Mouse (Mus musculus) heart, postnatal 25 days (tissue): ENCODE measurements at regions not wholly inside any gene's neighbourhood (a gene's known extent, or its start where the extent isn't known, plus 50 kb on each side); places are given as distances from the start of the nearest gene placed in this dataset.
"Not testable (repeated sequence)": the region's sequence is repeated elsewhere in the genome, so short reads cannot be mapped to it uniquely, and the experiment has no call there.

Experiments
- DNase-seq: peaks from one replicate; pipeline ENCODE4 v3.0.0; 2022; ENCODE audit warnings: low spot score
- intact Hi-C: fragments of 180-260 bp; cut with DNase I; formaldehyde crosslinking; loops from one replicate; pipeline ENCODE4 v1.15.1; 2025

DNA sequence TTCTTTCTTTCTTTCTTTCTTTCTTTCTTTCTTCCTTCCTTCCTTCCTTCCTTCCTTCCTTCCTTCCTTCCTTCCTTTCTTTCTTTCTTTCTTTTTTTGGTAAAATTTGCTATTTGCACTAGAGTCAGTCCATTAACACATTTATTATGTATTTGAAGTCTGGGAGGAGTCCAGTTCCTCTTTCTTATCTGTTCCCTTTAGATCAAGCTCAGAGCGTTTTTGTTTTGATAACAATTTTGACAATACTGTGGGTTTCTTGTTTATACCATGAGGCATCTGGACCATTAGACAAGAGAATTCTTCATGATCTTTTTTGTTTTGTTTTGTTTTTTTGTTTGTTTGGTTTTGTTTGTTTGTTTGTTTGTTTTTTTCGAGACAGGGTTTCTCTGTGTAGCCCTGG lies 52.3 kb upstream of the Cttnbp2 start:
- intact Hi-C loops, DNase-seq: not testable (repeated sequence)

DNA sequence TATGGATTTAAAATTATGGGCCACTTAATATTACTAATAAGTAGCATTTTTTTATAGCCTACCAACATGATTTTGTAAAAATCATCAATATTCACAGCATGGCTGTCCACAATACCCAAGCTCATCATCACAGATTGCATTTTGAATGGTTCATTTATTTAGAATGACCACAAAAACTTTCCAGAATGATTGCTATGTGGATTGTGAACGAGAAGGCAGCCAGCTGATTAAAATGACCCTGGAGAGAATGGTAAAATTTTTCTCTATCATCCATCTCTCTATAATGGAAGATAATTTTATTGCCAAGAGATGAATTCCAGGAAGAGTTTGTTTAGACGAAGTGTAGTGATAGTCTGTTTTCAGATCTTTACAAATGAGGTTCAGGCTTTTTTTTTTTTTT lies 54.6 kb upstream of the Cttnbp2 start:
- intact Hi-C loops, result no loop called here
- no peak for DNase-seq

DNA sequence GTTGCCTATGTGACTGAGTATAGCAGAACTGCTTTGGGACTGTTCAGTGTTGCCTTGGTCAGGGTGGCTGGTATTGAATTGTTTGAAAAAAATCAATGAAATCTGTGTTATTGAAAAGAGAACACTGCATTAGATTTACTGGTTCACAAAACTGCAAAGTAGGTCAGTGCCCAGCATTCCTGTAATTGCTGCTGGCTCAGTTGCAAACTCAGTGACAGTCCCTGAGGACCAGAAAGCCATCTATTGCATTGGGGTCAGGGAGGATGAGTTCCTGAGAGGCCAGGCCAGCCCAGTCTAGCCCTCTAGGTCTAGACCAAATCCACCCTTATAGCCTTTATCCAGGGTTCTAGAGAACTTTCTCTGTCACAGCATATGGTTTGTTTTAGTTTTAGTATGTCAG lies 63.9 kb upstream of the Cttnbp2 start:
- intact Hi-C loops, result no loop called here
- no peak for DNase-seq

DNA sequence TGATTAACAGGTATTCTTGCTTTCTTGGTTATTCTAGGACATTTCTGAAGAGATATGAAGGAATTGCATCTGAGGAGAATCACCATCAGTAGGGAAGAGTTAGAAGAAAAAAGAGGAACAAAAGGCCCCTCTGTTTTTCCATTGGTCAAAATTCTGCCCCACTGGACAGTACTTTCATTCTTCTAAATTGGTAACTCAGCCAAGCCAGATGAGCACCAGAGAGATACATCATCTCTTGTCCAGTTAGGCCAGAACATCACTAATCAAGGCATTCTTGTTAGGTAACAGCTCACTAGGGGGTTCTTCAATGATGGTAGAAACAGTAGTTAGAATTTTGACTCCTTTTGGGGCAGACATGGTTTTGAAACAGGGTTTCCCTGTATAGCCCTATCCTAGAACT lies 74.8 kb upstream of the Cttnbp2 start:
- no peak for DNase-seq
- intact Hi-C loops, result no loop called here

DNA sequence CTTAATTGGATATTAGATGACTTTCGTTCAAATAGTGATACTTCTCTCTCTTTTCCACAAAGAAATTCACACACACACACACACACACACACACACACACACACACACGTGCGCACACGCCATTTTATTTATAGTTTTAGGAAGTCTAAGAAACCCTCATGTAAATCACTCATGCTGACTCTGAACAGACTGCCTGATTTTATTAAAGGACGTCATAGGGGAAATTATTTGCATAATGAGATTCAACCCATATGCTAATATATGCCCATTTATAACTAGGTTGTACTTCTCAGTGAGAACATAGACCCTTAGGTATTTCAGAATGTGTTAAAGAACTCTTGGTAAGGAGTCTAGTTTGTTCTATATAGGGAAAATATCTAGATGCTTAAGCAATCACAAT lies 82.0 kb upstream of the Cttnbp2 start:
- intact Hi-C loops, result no loop called here
- no peak for DNase-seq

DNA sequence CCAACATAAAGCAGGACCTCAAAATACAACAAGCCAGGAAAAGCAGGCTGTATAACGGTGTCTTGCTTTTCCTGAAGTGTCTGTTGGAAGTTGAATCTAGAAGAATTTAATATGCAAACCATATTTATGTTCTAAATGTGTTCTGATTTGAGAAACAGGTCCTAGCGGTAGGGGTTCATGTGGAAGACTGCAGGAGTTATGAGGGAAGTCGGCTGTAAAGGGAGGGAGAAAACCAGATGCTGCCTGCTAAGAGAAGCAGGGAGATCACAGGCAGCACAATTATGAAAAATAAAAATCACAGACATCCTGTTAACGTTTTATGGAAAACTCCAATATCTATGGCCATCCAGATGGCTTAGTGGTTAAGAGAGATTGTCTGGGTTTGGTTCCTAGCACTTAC lies 85.0 kb upstream of the Cttnbp2 start:
- DNase-seq, result no peak

DNA sequence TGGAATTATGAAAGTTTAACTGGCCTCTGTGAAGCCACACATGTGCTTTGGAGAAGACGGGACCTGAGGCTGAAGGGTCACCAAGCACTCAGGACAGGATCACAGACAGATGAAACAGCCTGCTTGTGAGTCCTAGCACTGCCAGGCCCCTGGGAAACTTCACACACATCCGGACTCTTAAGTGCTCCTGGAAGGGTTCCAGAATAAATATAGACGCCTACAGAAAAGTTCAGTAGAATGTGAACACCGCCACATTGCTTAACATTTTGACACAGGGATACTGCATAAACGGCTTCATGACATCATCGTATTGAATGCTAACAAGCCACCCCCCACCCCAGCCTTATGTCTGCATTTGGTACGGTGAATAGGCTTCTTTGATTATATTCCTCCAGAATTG lies 87.3 kb upstream of the Cttnbp2 start:
- DNase-seq, result no peak
- intact Hi-C loops, result loop anchor here (2.0 kb wide), 1 partner anchor 27 kb away; no protein-coding TSS in a partner anchor

More for the DNA sequence above, 85.0 kb upstream of the Cttnbp2 start:
- intact Hi-C loops, result no loop called here

DNA sequence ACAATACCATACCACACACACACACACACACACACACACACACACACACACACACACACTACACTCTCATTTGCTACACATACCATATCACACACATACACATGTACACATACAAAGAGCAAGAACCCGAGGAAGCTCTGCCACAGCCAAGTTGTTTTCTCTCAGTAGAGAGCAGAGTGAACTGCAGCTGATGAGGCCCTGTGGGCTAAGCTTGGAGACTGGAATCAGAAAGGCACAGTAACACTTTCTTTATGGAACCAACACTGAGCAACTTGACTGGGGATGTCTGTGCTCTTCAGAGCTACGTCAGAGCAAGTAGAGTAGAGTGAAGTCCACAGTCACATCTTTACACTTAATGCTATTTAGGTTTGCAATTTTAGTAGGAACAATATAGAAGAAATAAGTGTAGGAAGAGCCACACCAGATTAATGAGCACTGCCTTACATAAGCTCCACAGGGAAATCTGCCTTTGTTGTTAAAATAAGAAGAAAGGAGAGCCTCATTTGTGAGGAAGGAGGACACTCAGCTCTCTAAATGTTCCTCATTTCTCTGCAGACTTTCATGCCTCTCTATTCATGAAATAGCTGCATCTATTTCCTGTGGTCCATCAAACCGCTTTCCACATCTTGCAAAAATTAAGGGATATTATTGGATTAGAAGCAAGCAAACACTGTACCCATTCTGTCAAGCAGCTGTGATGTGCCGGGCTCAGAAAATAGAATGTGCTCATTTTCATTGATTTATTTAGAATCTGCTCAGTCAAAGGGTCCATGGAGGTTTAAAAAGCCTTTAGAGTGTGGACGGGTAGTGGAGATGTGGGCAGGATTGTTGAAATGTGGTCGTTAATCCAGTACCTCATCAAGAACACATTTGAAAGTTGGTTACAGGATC lies 107.0 kb upstream of the Cttnbp2 start:
- DNase-seq, result no peak
- intact Hi-C loops, result no loop called here

DNA sequence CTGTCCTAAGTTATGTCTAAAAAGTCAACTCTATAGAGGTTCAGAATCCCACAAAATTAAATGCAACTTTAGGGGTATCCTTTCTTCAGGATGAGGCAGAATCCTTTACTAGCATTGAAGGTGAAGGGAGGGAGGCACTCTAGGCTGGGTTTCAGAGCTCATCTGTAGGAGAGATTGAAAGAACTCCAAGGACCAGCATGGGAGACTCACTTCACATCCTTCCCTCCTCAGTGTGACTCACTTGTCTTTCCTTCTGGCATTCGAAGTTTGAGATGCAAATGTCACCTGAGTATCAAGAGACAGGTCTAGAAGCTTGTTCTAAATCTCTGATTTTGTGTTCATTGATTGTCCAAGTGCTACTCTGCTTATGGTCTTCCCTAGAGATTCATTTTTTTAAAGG lies 113.9 kb upstream of the Cttnbp2 start:
- DNase-seq, result no peak
- intact Hi-C loops, result loop anchor here (2.0 kb wide), 1 partner anchor 26 kb away; no protein-coding TSS in a partner anchor

DNA sequence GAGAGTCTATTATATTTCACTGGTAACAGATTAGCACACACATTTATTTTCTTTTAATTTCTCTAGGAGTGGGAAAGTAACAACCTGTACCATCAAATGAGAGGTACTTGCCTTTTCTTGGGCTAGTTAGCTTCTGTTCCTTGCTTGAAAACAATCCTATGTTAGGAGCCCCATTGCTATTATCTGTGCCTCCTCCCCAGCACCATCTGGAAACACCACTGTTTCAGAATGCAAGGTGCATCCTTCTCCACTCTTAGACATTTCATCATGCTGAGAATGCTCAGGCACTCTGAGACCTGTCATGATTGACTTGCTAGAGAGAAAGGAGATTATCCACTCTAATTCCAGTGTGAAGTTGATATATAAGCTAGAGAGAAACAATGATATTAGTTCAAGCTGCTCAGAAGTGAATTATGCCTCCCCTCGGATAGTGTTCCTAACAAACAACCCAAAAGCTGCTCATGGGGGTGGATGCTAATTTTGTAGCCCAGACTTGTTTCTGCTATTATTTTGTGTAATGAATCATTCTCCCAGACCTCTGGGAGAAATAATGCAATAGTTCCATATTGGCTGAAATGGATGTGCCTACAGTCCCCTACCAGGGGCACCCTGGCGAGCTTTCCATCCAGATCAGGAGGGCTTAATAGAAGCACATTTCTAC lies 119.0 kb upstream of the Cttnbp2 start:
- no peak for DNase-seq
- intact Hi-C loops, result no loop called here

DNA sequence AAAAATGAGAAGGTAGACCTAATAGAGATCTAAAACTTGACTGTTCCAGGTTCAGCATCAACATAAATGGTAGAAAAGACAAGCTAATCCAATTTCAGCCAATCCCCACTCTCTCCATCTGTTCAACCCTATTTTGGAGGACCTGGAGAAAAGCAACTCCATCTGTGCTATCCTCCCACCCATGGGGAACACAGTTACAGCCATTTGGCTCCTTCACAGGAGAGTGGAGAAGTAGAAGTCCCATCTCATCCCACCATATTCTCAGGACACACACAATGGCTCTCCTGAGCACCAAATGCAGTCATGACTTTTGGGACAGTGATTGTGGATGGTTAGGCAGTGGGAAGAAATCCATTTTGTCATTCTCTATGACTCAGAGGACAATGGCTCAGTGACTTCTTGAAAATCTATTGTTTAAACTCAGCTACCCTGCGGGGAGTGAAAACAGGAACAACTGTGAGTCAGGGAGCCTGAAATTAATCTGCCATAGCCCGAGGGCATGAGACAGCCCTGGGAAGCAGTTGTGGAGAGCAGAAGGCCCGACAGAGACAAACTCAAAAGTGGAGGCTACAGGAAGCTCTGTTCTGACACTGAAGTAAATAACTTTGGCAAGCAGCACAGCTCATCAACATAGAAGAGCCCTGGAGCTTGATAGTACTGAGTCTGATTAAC lies 125.2 kb upstream of the Cttnbp2 start:
- DNase-seq, result no peak
- intact Hi-C loops, result no loop called here

DNA sequence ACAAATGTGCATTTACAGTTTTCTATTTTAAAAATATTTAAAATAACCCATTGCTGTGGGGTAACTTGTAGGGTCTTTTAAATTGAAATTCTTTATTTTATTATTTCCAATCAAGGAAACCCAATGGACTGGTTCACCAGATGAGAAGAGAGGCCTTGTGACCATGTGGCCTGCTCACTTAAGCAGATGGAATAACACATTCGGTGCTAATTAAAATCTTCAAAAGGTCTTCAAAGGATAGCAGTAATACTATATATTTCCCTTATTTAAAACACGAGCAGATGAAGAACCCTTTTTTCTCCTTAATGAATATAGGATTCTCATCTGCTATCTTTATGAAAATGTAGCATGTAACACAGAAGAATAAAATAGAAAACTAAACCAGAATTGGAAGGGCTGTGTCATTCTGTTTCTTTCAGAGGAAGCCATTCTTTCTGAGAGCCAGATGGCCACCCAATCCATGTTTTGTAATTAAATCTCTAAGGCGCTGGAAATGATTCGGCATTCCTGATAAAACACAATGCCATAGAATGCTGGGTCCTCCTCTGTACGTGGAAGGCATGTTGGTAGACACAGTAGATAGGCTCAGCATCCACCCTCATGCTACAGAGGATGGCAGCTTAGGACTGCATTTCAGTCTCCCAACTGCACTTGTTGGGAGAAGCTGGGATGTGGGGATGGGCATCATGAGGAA lies 134.4 kb upstream of the Cttnbp2 start:
- intact Hi-C loops, result no loop called here
- DNase-seq, result no peak

DNA sequence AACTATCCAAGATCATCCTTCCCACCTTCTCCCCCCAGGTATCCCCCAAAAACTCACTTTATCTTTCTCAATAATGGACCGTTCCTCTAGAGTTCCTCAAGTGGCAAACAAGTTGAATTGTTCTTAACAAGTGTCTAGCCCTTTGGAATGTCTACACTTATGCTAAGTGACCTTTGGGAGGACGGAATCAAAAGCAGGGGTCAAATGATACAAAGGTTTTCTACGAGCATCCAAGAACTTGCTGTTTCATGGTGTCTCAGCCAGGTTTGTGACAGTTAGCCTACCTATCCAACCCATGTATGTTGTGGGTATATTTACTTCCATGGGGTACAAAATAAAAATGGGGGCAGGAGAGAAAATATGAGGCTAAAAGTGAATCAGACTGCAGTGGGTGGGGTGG lies 136.7 kb upstream of the Cttnbp2 start:
- intact Hi-C loops, result no loop called here
- no peak for DNase-seq

DNA sequence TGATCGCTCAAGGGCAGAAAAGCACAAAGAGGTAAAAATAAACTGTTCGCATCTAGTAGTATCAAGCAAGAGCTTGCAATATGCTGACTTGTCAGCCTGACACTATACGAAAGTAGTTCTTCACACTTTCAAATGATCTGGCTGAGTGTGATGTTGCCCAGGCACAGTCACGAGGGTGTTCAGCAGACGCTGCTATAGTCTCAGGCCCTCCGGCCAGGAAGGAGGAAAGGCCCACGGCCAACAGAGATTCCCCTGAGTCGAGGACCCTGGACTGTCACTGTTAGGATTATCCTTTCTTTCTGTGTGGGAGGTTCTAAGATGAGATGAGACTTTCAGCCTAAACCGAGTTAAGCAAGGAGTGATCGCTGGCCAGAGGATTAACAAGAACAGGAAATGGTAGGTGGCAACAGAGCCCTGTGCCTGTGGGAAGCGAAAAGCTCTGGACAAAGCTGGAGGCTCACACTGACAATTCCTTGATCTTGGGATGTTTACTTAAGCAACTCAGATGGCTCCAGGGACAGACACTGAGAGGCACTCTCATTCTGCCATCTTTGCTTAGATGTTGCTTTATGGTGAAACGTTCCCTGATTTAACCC lies 137.5 kb upstream of the Cttnbp2 start:
- intact Hi-C loops, result no loop called here
- no peak for DNase-seq

DNA sequence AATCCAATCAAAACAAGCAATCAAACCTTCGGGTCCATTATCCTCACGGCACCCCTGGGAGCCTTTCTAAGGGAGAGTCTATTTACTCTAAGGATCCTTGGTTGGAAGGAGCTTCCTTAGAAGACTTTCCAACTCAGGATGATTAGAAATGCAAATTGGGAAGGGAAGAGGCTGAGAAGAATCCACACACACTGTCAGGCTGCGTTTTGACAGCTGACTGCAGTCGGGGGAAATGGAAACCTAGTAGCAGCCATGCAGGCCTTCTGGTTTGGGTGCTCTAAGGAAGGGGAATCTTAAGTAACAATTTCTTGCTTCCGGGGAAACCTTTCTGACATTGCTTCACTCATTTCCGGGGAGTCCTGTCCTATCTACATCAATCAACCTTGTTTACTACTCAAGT lies 139.6 kb upstream of the Cttnbp2 start:
- no peak for DNase-seq
- intact Hi-C loops, result no loop called here

DNA sequence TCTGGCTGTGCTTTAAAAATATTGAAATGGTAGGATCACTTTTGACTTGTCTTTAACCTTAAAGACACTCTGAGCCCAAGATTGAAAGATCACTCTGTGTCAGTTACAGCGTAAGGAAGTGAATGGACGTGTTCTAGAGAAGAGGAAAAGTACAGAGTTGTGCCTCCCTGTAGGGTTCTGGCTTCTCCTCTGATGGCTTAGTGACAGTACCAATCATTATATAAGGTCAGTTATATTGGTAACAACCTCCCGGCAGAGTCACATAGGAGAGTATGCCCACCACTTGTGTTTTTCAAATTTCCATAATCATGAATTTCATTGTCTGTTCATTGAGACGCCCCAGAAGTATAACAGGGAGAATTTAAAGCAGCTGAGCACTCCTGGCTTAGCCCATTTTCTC lies 141.6 kb upstream of the Cttnbp2 start:
- DNase-seq, result no peak
- intact Hi-C loops, result no loop called here

DNA sequence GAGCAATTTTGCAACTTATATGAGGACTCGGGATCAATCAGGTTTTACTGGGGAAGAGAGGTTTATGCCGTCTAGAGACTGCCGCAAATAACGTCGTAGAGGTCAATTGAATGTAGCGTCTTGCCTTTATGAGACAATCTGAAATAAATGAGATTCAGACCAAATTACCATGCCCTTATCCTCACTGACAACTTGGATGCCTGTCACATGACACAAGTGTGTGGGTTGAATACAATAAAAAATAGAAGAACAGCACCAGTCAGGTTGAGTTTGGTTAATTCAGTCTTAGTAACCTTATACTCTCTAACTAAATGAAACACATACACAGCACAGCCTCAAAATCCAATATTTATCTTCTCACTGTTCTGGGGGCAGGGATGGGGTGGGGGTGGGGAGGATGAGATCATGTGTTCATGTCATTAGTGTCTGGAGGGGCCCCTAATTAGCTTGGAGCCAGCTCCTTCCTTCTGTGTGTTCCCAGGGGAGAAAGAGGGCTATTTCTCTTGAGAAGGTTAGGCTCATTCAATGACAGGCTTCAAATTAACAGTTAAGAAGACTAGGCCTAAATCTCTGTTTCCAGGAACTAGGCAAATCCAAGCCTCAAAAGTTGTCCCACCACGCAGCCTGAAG lies 142.2 kb upstream of the Cttnbp2 start:
- intact Hi-C loops, result no loop called here
- DNase-seq, result no peak

DNA sequence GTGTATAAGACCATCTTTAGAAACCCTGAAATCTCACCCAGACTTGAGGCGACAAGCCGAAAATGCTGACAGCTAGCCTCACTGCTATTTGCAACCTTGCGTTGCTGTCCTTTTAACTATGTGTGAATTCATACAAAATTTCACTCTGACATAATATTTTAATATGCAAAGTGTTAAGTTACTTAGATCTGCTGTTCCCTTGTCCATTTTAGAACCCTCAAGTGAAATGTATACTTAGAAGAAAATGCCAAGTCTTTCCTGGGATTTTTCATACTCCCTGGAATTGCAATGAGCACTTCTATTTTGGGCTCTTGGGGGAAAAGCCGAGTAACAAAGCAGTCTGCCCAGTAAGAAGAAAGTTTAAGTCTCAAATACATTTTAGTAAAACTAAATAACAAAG lies 150.0 kb upstream of the Cttnbp2 start:
- no peak for DNase-seq
- intact Hi-C loops, result no loop called here

DNA sequence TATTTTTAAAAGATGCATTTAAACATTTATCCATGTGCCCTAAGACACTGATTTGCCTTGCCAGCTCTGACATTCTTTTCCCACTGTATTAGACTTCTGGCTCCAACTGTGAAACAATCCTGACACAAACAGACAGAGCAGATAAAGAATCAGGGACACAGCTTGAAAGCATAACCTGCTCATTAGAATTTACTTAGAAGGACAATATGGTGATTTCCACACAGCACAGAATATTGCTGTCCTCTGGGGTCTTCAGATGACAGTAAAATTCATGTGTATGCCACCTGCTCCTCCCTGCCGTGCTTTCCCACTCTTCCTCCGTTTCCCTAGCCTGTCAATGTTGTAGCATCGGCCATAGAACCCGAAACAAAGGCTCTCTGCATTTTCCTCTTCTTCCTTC lies 151.3 kb upstream of the Cttnbp2 start:
- intact Hi-C loops, result no loop called here
- no peak for DNase-seq

DNA sequence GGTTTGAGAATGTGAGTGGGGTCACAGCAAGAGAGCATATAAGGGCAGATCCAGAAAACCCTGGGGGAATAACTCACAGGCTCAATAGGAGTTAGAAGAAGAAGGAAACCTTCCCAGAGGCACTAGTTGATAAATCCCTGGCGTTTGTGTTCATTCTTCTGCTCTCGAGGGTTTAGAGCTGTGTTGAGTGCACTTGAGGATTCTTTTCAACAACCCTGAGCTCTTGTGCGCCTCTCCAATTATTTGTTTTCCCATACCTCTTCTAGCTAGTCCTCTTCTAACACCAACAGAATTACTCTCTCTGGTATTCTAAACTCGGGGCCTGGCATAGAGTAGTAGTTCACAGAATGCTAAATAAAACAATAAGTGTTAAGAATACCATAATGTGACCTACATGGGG lies 151.9 kb upstream of the Cttnbp2 start:
- intact Hi-C loops, result no loop called here
- no peak for DNase-seq
